In genomic region chr14:108910449-108911137, GRCm38 (mm10) we compare ENCODE assay signal across 9 mouse cellular contexts. TPM values are rescaled to one million over a fixed set of nuclear protein-coding genes. Genes with fewer than 3 reads are reported as not detected.
DNase-seq lines count a peak whose midpoint lies in the region; ATAC-seq lines count a peak whose summit lies in the region.
"Had no signal": no experiment of that assay in that cellular context is flagged by ENCODE, and none has a peak within 500 bp of the region (broad histone marks: within the 10 kb centered on the region; RNA-seq: fewer than 3 reads in every experiment).

No protein-coding gene starts in this region.

- no peak for ATAC-seq in heart, embryonic 15.5 days (replicated peaks; ENCODE audit: insufficient number of reproducible peaks, insufficient read depth, low FRiP score, low read depth)
- 0 out of 4 replicates have a peak, but pooled peaks have one; percentile 7 to 12 for ATAC-seq in hematopoietic stem cell, adult 5-6 weeks (replicated peaks in 1 of 2; ENCODE audit: insufficient read depth in 1 of 2, low FRiP score in 2 of 2, low TSS enrichment in 1 of 2, low read depth in 1 of 2, poor library complexity in 2 of 2, severe bottlenecking in 2 of 2)

- peaks cover 34% of the 10 kb centered on the region for H3K4me1 ChIP-seq in heart, embryonic 15.5 days (replicated peaks)

- no peak for DNase-seq in heart, postnatal 36 days
- DNase-seq in cerebellum, adult 18-20 months, result peak; percentile 31 to 51
- peak; percentile 6 to 22 for DNase-seq in layer of hippocampus, postnatal 14 days (ENCODE audit: low spot score in 2 of 2)
- peak; percentile 7 for DNase-seq in right cerebral cortex, postnatal 14 days
- DNase-seq in thymus, postnatal 25 days, result no peak
- DNase-seq in gastrocnemius, adult 8-10 months (ENCODE audit: low spot score in 2 of 2), result no peak

- no peak overlapping the region for H3K9ac ChIP-seq in heart, embryonic 15.5 days

- H3K4me2 ChIP-seq in heart, embryonic 15.5 days, result peak overlapping the region; percentile 77

- no peaks in the 10 kb centered on the region for H3K36me3 ChIP-seq in heart, embryonic 15.5 days

- WGBS in heart, embryonic 15.5 days, result 5% methylated on average over 19 of the region's 19 CpGs

- peak overlapping the region; percentile 46 for H3K4me3 ChIP-seq in heart, embryonic 15.5 days

- H3K9me3 ChIP-seq in heart, embryonic 15.5 days (replicated peaks), result no peaks in the 10 kb centered on the region

- no peak overlapping the region for H3K27ac ChIP-seq in heart, embryonic 15.5 days

- intact Hi-C loops in heart, postnatal 36 days (cut with DNase I), result no loop called here

- peaks cover 49% of the 10 kb centered on the region for H3K27me3 ChIP-seq in heart, embryonic 15.5 days

RNA-seq across cellular contexts. Expression of gene Slitrk1, which starts 3.4 kb away (rescaled TPM):
- 0.10 and 0.29 TPM in 2 replicates for polyA plus RNA-seq in heart, embryonic 15.5 days (2015; fragmentation: Nextera tagmentation; extraction: Ambion mirVana)
- total RNA-seq in heart, postnatal 36 days (2021), result not detected
- not detected in 2 replicates for total RNA-seq in hematopoietic stem cell, adult 5-6 weeks (2017)
- total RNA-seq in layer of hippocampus, postnatal 14 days (2021), result 10 to 100 TPM; 48.8 to 52.6 TPM
- total RNA-seq in gastrocnemius, adult 8-10 months (2022), result under 1 TPM in 2 of 4 experiments, not detected in 2; 0.05 TPM
- total RNA-seq: ES-E14 had no signal

Comparison
In these comparisons a context has a peak if more than half of its experiments do, and no peak if none do; other contexts are left out.
1. DNase-seq: peak in cerebellum, adult 18-20 months (2 of 2), layer of hippocampus, postnatal 14 days (2 of 2) and right cerebral cortex, postnatal 14 days (single experiment); none in heart, postnatal 36 days (0 of 2), thymus, postnatal 25 days (single experiment) and gastrocnemius, adult 8-10 months (0 of 2).
2. RNA of gene Slitrk1, which starts 3.4 kb away (total RNA-seq): 48.8 to 52.6 TPM in layer of hippocampus, postnatal 14 days; 0.05 TPM in gastrocnemius, adult 8-10 months, not detected in heart, postnatal 36 days and not detected in hematopoietic stem cell, adult 5-6 weeks; every median in the first group is over 10 times any median in the second.